Mouse (Mus musculus) neural tube, embryonic 15.5 days (tissue): Measurements from ENCODE around the gene Carmil2. TPM values are rescaled to one million over a fixed set of nuclear protein-coding genes. Genes with fewer than 3 reads are reported as not detected.

Source experiments
- ATAC-seq: fragments of 200-750 bp; cut with Nextera tagmentation; 2 replicates; pipeline ENCODE4 v1.8.0; 2017; ENCODE audit warnings: mild to moderate bottlenecking, moderate TSS enrichment, moderate library complexity; ENCODE audit not compliant: low FRiP score
- H3K27ac ChIP-seq: fragments of 300-500 bp; sonication (generic); replicated peaks from 2 replicates; pipeline ENCODE4 v1.5.1; 2015; ENCODE audit warnings: mild to moderate bottlenecking, inconsistent platforms
- H3K27me3 ChIP-seq: fragments of 300-500 bp; sonication (generic); replicated peaks from 2 replicates; pipeline ENCODE4 v1.6.1; 2015; ENCODE audit warnings: inconsistent platforms
- H3K36me3 ChIP-seq: fragments of 300-500 bp; sonication (generic); 2 replicates; pipeline ENCODE4 v1.6.1; 2015; ENCODE audit warnings: inconsistent platforms
- H3K4me1 ChIP-seq: fragments of 300-500 bp; sonication (generic); 2 replicates; pipeline ENCODE4 v1.6.1; 2015; ENCODE audit warnings: inconsistent platforms
- H3K4me2 ChIP-seq: fragments of 300-500 bp; sonication (generic); 2 replicates; pipeline ENCODE4 v1.6.1; 2015; ENCODE audit warnings: inconsistent platforms, mild to moderate bottlenecking, moderate library complexity
- H3K4me3 ChIP-seq: fragments of 300-500 bp; sonication (generic); replicated peaks from 2 replicates; pipeline ENCODE4 v1.5.1; 2015; ENCODE audit warnings: mild to moderate bottlenecking, inconsistent platforms
- H3K9ac ChIP-seq: fragments of 300-500 bp; sonication (generic); replicated peaks from 2 replicates; pipeline ENCODE4 v1.6.1; 2015; ENCODE audit warnings: mild to moderate bottlenecking, inconsistent platforms
- H3K9me3 ChIP-seq: fragments of 300-500 bp; sonication (generic); replicated peaks from 2 replicates; pipeline ENCODE4 v1.6.1; 2016; ENCODE audit warnings: inconsistent platforms
- WGBS: fragments of 180-500 bp; shearing (Covaris S2); methylation state at CpG from one replicate; pipeline ENCODE4 v1.1.7; 2015; ENCODE audit warnings: mixed read lengths; 5-methylcytosine and 5-hydroxymethylcytosine counted together
- polyA plus RNA-seq: library from polyadenylated mRNA; unstranded; fragments of >200 nt; fragmentation: Nextera tagmentation; extraction: Ambion mirVana; gene quantifications from 2 replicates; pipeline ENCODE4 v1.2.1, GENCODE M21; 2015

Gene Carmil2
- polyA plus RNA-seq, 1 experiment from 2014 or later = 28.5 TPM

- ATAC-seq = no peak
- no peaks in the 10 kb centered on the region for H3K27me3 ChIP-seq
- 97% methylated on average over 8 of the region's 8 CpGs for WGBS
- H3K36me3 ChIP-seq = 0 out of 2 replicates have a peak, but pooled peaks cover 8% of the 10 kb centered on the region
- no peak overlapping the region for H3K4me2 ChIP-seq
- H3K27ac ChIP-seq = no peak overlapping the region
- no peak overlapping the region for H3K9ac ChIP-seq
- H3K4me1 ChIP-seq = peaks cover 20% of the 10 kb centered on the region
- 0 out of 2 replicates have a peak overlapping the region, but pooled peaks have one; percentile 81 for H3K4me3 ChIP-seq
- no peaks in the 10 kb centered on the region for H3K9me3 ChIP-seq
These were observed 22.6 kb downstream of the Carmil2 start for GRCm38 (mm10) chr8:105708675-105709074.

GRCm38 (mm10) chr8:105709317-105709716 lies 23.2 kb downstream of the Carmil2 start:
- Histone ChIP-seq H3K4me2 (no peak overlapping the region), H3K27me3 (no peaks in the 10 kb centered on the region), H3K9me3 (no peaks in the 10 kb centered on the region), H3K27ac (no peak overlapping the region), H3K4me1 (peaks cover 20% of the 10 kb centered on the region), H3K36me3 (0 out of 2 replicates have a peak, but pooled peaks cover 2% of the 10 kb centered on the region), H3K9ac (no peak overlapping the region), H3K4me3 (no peak overlapping the region)
- ATAC-seq = no peak
- WGBS = 81% methylated on average over 14 of the region's 14 CpGs

- H3K4me3 ChIP-seq = no peak overlapping the region
- H3K4me2 ChIP-seq = no peak overlapping the region
- H3K9me3 ChIP-seq = no peaks in the 10 kb centered on the region
- H3K4me1 ChIP-seq = peaks cover 9% of the 10 kb centered on the region
- ATAC-seq = no peak
- no peak overlapping the region for H3K27ac ChIP-seq
- H3K36me3 ChIP-seq = peaks cover 13% of the 10 kb centered on the region
- H3K27me3 ChIP-seq = no peaks in the 10 kb centered on the region
- 88% methylated on average over 3 of the region's 3 CpGs for WGBS
- no peak overlapping the region for H3K9ac ChIP-seq
These were observed 26.2 kb downstream of the Carmil2 start for GRCm38 (mm10) chr8:105712286-105712685.

DNA sequence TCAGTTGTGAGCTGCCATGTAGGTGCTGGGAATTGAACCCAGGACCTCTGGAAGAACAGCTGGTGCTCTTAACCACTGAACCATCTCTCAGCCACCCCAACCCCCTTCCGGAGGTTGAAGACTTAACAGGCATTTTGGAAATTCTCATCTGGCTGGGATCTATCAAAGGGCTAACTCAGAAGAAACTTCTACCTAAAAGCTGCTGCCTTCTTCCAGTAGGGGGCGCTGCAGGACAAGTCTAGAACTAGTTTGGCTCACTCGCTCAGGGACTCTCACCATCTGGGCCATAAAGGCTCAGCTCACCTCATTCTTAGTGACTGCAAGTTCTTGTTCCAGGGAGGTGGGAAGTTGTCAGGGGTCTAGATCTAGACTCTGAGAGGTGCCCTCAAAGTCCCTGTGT lies 28.1 kb downstream of the Carmil2 start:
- no peak overlapping the region for H3K4me2 ChIP-seq
- no peak overlapping the region for H3K4me3 ChIP-seq
- no peaks in the 10 kb centered on the region for H3K27me3 ChIP-seq
- no peak overlapping the region for H3K9ac ChIP-seq
- 6% methylated on average over 3 of the region's 3 CpGs for WGBS
- H3K4me1 ChIP-seq = no peaks in the 10 kb centered on the region
- ATAC-seq = 0 out of 2 replicates have a peak, but pooled peaks have one; percentile 12
- H3K36me3 ChIP-seq = peaks cover 14% of the 10 kb centered on the region
- H3K27ac ChIP-seq = no peak overlapping the region
- H3K9me3 ChIP-seq = no peaks in the 10 kb centered on the region

- WGBS = 84% methylated on average over 6 of the region's 6 CpGs
- no peak overlapping the region for H3K9ac ChIP-seq
- H3K4me1 ChIP-seq = no peaks in the 10 kb centered on the region
- H3K27me3 ChIP-seq = no peaks in the 10 kb centered on the region
- no peak overlapping the region for H3K27ac ChIP-seq
- peaks cover 14% of the 10 kb centered on the region for H3K36me3 ChIP-seq
- no peak for ATAC-seq
- H3K4me3 ChIP-seq = no peak overlapping the region
- H3K9me3 ChIP-seq = no peaks in the 10 kb centered on the region
- H3K4me2 ChIP-seq = no peak overlapping the region
These were observed 29.0 kb downstream of the Carmil2 start for GRCm38 (mm10) chr8:105715042-105715441.

- Histone ChIP-seq H3K9ac (no peak overlapping the region), H3K4me3 (no peak overlapping the region), H3K4me1 (no peaks in the 10 kb centered on the region), H3K4me2 (no peak overlapping the region), H3K9me3 (no peaks in the 10 kb centered on the region), H3K36me3 (peaks cover 21% of the 10 kb centered on the region), H3K27ac (no peak overlapping the region), H3K27me3 (no peaks in the 10 kb centered on the region)
- ATAC-seq = no peak
- WGBS = 95% methylated on average over 15 of the region's 15 CpGs
These were observed 30.4 kb downstream of the Carmil2 start for GRCm38 (mm10) chr8:105716302-105716945.

- no peaks in the 10 kb centered on the region for H3K4me1 ChIP-seq
- H3K9ac ChIP-seq = no peak overlapping the region
- H3K4me2 ChIP-seq = no peak overlapping the region
- H3K9me3 ChIP-seq = no peaks in the 10 kb centered on the region
- H3K27me3 ChIP-seq = no peaks in the 10 kb centered on the region
- no peak for ATAC-seq
- peaks cover 36% of the 10 kb centered on the region for H3K36me3 ChIP-seq
- WGBS = 93% methylated on average over 4 of the region's 4 CpGs
- H3K4me3 ChIP-seq = no peak overlapping the region
- no peak overlapping the region for H3K27ac ChIP-seq
These were observed 33.6 kb downstream of the Carmil2 start for GRCm38 (mm10) chr8:105719637-105720036.

GRCm38 (mm10) chr8:105722861-105723260 lies 36.8 kb downstream of the Carmil2 start:
- Histone ChIP-seq H3K36me3 (peaks cover 47% of the 10 kb centered on the region), H3K4me3 (no peak overlapping the region), H3K27ac (no peak overlapping the region), H3K4me1 (no peaks in the 10 kb centered on the region), H3K9me3 (no peaks in the 10 kb centered on the region), H3K4me2 (no peak overlapping the region), H3K27me3 (no peaks in the 10 kb centered on the region), H3K9ac (no peak overlapping the region)
- ATAC-seq = no peak
- WGBS = 91% methylated on average over 9 of the region's 9 CpGs

- Histone ChIP-seq H3K4me3 (no peak overlapping the region), H3K27ac (no peak overlapping the region), H3K9me3 (no peaks in the 10 kb centered on the region), H3K4me2 (no peak overlapping the region), H3K36me3 (peaks cover 50% of the 10 kb centered on the region), H3K4me1 (no peaks in the 10 kb centered on the region), H3K9ac (no peak overlapping the region), H3K27me3 (no peaks in the 10 kb centered on the region)
- WGBS = 85% methylated on average over 5 of the region's 5 CpGs
- ATAC-seq = no peak
These were observed 39.7 kb downstream of the Carmil2 start for GRCm38 (mm10) chr8:105725726-105726125.

DNA sequence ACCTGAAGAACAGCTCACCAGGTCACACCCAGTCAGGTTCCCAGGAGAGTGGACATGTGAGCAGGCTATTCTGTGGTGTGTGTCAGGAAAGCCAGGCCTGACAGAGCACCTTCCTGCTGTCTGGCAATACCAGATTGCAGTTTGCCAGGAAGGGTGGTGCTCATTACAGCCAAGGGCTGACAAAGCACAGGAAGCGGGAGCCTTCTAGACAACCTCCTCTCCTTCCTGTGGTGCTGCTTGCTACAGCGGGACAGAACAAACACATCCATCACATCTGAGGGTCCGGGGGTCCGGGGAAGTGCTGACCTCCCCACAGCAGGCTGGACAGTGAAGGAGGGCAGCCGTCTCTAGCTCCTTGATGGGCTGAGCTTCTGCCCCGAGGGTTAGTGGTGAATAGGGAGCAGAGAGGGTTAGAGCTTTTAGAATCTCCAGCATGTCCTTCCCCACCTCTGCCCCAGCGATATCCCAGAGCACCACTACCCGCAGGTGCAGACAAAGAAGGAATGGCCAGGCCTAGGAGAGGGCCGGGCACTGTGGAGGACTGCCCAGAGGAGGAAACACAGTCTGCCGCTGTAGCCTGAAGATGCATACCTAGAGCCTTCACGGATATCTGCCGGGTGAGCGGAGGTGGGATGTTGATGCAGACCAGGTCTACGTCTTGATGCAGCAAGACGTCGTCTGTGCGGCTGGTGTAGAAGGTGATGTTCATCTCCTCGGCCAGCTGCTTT lies 41.5 kb downstream of the Carmil2 start:
- H3K27ac ChIP-seq = no peak overlapping the region
- no peaks in the 10 kb centered on the region for H3K27me3 ChIP-seq
- H3K4me1 ChIP-seq = no peaks in the 10 kb centered on the region
- peaks cover 54% of the 10 kb centered on the region for H3K36me3 ChIP-seq
- H3K4me2 ChIP-seq = no peak overlapping the region
- WGBS = 82% methylated on average over 18 of the region's 18 CpGs
- H3K9ac ChIP-seq = no peak overlapping the region
- H3K4me3 ChIP-seq = no peak overlapping the region
- H3K9me3 ChIP-seq = no peaks in the 10 kb centered on the region
- ATAC-seq = no peak

DNA sequence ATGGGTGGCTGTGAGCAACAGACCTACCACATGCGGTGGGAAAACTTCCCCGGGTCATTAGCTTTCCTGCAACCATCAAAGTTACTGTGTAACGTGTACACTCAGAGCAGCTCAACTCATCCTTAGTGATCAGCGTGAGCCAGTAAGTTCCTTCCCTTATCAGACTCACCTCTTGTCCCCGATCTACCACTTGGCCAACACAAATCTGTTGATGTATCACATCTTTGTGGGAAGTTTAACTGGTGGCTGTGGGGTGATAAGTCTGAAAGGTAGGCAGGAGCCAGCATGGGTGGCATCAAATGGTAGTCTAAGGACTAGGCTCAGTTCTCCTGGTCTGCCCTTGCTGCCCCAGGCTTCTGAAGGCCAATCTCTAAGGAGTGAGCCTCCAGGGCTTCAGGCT lies 46.1 kb downstream of the Carmil2 start:
- Histone ChIP-seq H3K27ac (no peak overlapping the region), H3K36me3 (peaks cover 21% of the 10 kb centered on the region), H3K4me3 (no peak overlapping the region), H3K9me3 (no peaks in the 10 kb centered on the region), H3K9ac (no peak overlapping the region), H3K4me2 (no peak overlapping the region), H3K27me3 (no peaks in the 10 kb centered on the region), H3K4me1 (no peaks in the 10 kb centered on the region)
- ATAC-seq = no peak
- WGBS = 91% methylated on average over 5 of the region's 5 CpGs

DNA sequence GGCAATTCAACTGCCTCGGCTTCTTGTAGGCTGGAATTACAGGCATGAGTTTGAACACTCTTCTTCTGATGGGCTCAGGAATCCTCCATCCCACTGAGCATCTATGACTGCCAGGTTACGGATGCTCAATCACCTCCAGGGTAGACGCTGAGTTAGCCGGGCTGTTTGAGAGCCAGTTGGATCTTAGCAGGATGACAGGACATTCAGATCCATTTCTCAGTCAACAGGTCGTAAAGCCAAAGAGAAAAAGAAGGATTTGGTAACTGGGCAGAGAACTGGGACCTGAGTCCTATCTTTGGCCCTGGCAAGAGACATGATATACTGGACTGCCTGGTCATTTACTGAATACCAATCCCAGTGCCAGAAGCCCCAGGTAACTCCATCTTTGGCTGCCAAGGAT lies 53.1 kb downstream of the Carmil2 start:
- no peak for ATAC-seq
- no peak overlapping the region for H3K27ac ChIP-seq
- no peaks in the 10 kb centered on the region for H3K27me3 ChIP-seq
- H3K4me1 ChIP-seq = no peaks in the 10 kb centered on the region
- 90% methylated on average over 5 of the region's 5 CpGs for WGBS
- no peaks in the 10 kb centered on the region for H3K9me3 ChIP-seq
- peaks cover 9% of the 10 kb centered on the region; the same call in 1 of the 2 replicates for H3K36me3 ChIP-seq
- H3K4me3 ChIP-seq = no peak overlapping the region
- H3K4me2 ChIP-seq = no peak overlapping the region
- no peak overlapping the region for H3K9ac ChIP-seq
